ENCODE assay signal across 8 mouse cellular contexts in genomic region chr12:74316989-74317759, GRCm38 (mm10). TPM values are rescaled to one million over a fixed set of nuclear protein-coding genes. Genes with fewer than 3 reads are reported as not detected.
A peak's percentile ranks its signal among the peaks of the same experiment; 100 is the strongest.
DNase-seq lines count a peak whose midpoint lies in the region; ATAC-seq lines count a peak whose summit lies in the region.

No protein-coding gene starts in this region.

- H3K4me1 ChIP-seq in erythroblast, embryonic 14.5 days (ENCODE audit: control insufficient read depth) = no peaks in the 10 kb centered on the region
- H3K4me1 ChIP-seq in limb, embryonic 11.5 days (ENCODE audit: control insufficient read depth, insufficient read depth, low read length) = no peaks in the 10 kb centered on the region
- peaks cover 4% of the 10 kb centered on the region; the same call in 1 of the 2 replicates for H3K4me1 ChIP-seq in midbrain, embryonic 12.5 days
- no peaks in the 10 kb centered on the region for H3K4me1 ChIP-seq in stomach, embryonic 14.5 days (ENCODE audit: control insufficient read depth, insufficient read depth, low read length)

- ATAC-seq in erythroblast, adult 5-6 weeks (replicated peaks; ENCODE audit: low FRiP score, poor library complexity, severe bottlenecking) = no peak
- ATAC-seq in limb, embryonic 11.5 days (ENCODE audit: insufficient number of reproducible peaks, low FRiP score, low TSS enrichment, low read depth) = peak; percentile 73
- peak; percentile 84 for ATAC-seq in midbrain, embryonic 12.5 days (ENCODE audit: low FRiP score, low read depth)
- peak; percentile 85 for ATAC-seq in stomach, embryonic 14.5 days (ENCODE audit: insufficient number of reproducible peaks, insufficient read depth, low FRiP score, low read depth)

- 18% methylated on average over 15 of the region's 15 CpGs for WGBS in limb, embryonic 11.5 days
- WGBS in midbrain, embryonic 12.5 days = 19% methylated on average over 15 of the region's 15 CpGs
- WGBS in stomach, embryonic 14.5 days = 12% methylated on average over 15 of the region's 15 CpGs

- no peaks in the 10 kb centered on the region for H3K27me3 ChIP-seq in erythroblast, embryonic 14.5 days (ENCODE audit: control insufficient read depth)
- no peaks in the 10 kb centered on the region for H3K27me3 ChIP-seq in limb, embryonic 11.5 days (ENCODE audit: control insufficient read depth, insufficient read depth, low read length)
- H3K27me3 ChIP-seq in midbrain, embryonic 12.5 days = no peaks in the 10 kb centered on the region
- H3K27me3 ChIP-seq in stomach, embryonic 14.5 days (ENCODE audit: control insufficient read depth, insufficient read depth, low read length) = no peaks in the 10 kb centered on the region

- DNase-seq in embryo, embryonic 11.5 days (ENCODE audit: low read depth, low spot score) = peak; percentile 81
- DNase-seq in heart, adult 18-20 months = peak; percentile 70 to 79
- peak; percentile 71 for DNase-seq in kidney, adult 18-20 months
- DNase-seq in limb, embryonic 11.5 days (ENCODE audit: low spot score) = peak; percentile 85

- H3K9me3 ChIP-seq in erythroblast, embryonic 14.5 days (ENCODE audit: control insufficient read depth, low read length) = no peaks in the 10 kb centered on the region; the same call in 1 of the 2 replicates
- H3K9me3 ChIP-seq in limb, embryonic 11.5 days (ENCODE audit: control insufficient read depth, low read length) = no peaks in the 10 kb centered on the region
- no peaks in the 10 kb centered on the region for H3K9me3 ChIP-seq in midbrain, embryonic 12.5 days
- no peaks in the 10 kb centered on the region for H3K9me3 ChIP-seq in stomach, embryonic 14.5 days (ENCODE audit: control insufficient read depth, low read depth, low read length)

- H3K4me3 ChIP-seq in erythroblast, embryonic 14.5 days (replicated peaks) = peak overlapping the region; percentile 4
- H3K4me3 ChIP-seq in limb, embryonic 11.5 days (ENCODE audit: low read depth, low read length) = peak overlapping the region; percentile 38
- H3K4me3 ChIP-seq in midbrain, embryonic 12.5 days = peak overlapping the region; percentile 49
- H3K4me3 ChIP-seq in stomach, embryonic 14.5 days (ENCODE audit: low read depth, low read length) = peak overlapping the region; percentile 42

- no peak overlapping the region for H3K27ac ChIP-seq in limb, embryonic 11.5 days (replicated peaks; ENCODE audit: low read depth, low read length)
- H3K27ac ChIP-seq in midbrain, embryonic 12.5 days (replicated peaks) = peak overlapping the region; percentile 85
- no peak overlapping the region; the same call in 1 of the 2 replicates for H3K27ac ChIP-seq in stomach, embryonic 14.5 days (ENCODE audit: low read length)

- H3K4me2 ChIP-seq in limb, embryonic 11.5 days (ENCODE audit: low read depth, severe bottlenecking) = peak overlapping the region; percentile 50
- H3K4me2 ChIP-seq in midbrain, embryonic 12.5 days (replicated peaks) = peak overlapping the region; percentile 66
- H3K4me2 ChIP-seq in stomach, embryonic 14.5 days (replicated peaks; ENCODE audit: low read depth, low read length) = peak overlapping the region; percentile 51

- peak overlapping the region; percentile 24 for H3K9ac ChIP-seq in limb, embryonic 11.5 days (ENCODE audit: low read length)
- peak overlapping the region; percentile 69 for H3K9ac ChIP-seq in midbrain, embryonic 12.5 days (replicated peaks)
- H3K9ac ChIP-seq in stomach, embryonic 14.5 days (replicated peaks; ENCODE audit: low read depth, low read length) = peak overlapping the region; percentile 19; the same call in 1 of the 2 replicates

- H3K36me3 ChIP-seq in erythroblast, embryonic 14.5 days (ENCODE audit: control insufficient read depth) = no peaks in the 10 kb centered on the region
- no peaks in the 10 kb centered on the region for H3K36me3 ChIP-seq in limb, embryonic 11.5 days (ENCODE audit: control insufficient read depth, insufficient read depth, low read length)
- no peaks in the 10 kb centered on the region for H3K36me3 ChIP-seq in midbrain, embryonic 12.5 days
- H3K36me3 ChIP-seq in stomach, embryonic 14.5 days (ENCODE audit: control insufficient read depth, insufficient read depth, low read length) = no peaks in the 10 kb centered on the region

RNA-seq across cellular contexts. Expression of gene Gm11042, which starts 1.0 kb away (rescaled TPM):
- polyA plus RNA-seq in erythroblast, embryonic 14.5 days (2012) = not detected in 2 replicates
- not detected in 2 replicates for total RNA-seq in erythroblast, adult 5-6 weeks (2015; ENCODE audit: low replicate concordance)
- total RNA-seq in erythroblast, adult 5-6 weeks (2017; ENCODE audit: low replicate concordance) = not detected in 2 replicates
- total RNA-seq in heart, adult 18-20 months (2021) = not detected
- not detected in 2 replicates for polyA plus RNA-seq in limb, embryonic 11.5 days (2014; fragmentation: Nextera tagmentation; extraction: Ambion mirVana)
- not detected in 2 replicates for polyA plus RNA-seq in midbrain, embryonic 12.5 days (2016; fragmentation: Nextera tagmentation; extraction: Ambion mirVana)
- not detected in 2 replicates for polyA plus RNA-seq in stomach, embryonic 14.5 days (2014; fragmentation: Nextera tagmentation; extraction: Ambion mirVana)

Comparison
In these comparisons a context has a peak if more than half of its experiments do, and no peak if none do; other contexts are left out.
1. H3K9ac ChIP-seq: peak in every context shown above with its lines; median percentile 69 in midbrain, embryonic 12.5 days; 24 in limb, embryonic 11.5 days; 19 in stomach, embryonic 14.5 days.